Mouse (Mus musculus): ENCODE data around the gene Olfr710. TPM values are rescaled to one million over a fixed set of nuclear protein-coding genes. Genes with fewer than 3 reads are reported as not detected.

Gene Olfr710
- polyA plus RNA-seq (2012; rRNA removed; ENCODE audit: low replicate concordance): not detected in 2 replicates

DNA sequence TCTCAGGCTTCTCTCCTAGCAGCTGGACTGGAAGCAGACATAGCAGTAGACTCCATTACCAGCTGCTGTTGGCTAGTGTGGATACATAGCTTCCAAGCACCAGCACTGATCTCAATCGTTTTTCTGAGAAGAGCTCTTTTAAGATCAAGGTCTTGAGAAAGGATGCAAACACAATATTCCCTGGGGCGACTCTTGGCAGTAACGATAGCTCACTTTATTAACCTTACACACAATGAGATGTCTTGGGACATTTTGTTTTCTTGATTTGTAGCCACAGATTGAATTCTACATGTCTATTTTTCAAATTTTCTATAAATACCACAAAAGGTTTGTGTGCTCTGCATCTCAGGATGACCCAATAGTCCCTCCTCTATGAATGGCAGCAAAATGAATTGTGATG, at the start of gene Olfr710:
TSS of gene Olfr710 (minus strand) at position 101 of the 400 bp plus-strand sequence.

GRCm38 (mm10) chr7:106975353-106975752, 27.2 kb upstream of the Olfr710 start, which contains the start of gene Olfr711:
TSS of gene Olfr711 (minus strand) at chr7:106975453.

DNA sequence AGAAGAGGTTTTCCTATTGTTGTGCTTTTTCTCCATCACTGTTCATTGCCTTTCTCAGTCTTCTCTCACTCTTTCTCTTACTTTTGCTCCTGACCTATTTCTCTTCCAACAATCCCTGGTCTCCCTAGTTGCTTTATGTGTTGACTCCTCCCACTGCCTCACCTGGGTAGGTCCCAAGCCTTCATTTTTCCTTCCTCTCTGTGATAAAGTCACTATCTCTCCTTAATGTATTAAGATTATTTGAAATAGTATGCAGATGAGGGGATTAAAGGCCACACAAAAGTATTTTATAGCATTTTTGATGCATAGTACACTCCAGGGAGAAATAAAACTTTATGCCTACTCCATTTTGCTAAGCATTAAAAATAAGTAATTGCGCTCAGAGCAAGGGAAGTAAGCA, 15.7 kb upstream of the Olfr710 start, which contains the start of gene Olfr6:
TSS of gene Olfr6 (minus strand) at position 101 of the 400 bp plus-strand sequence.

GRCm38 (mm10) chr7:106932119-106932518, 16.0 kb downstream of the Olfr710 start, which contains the start of gene Olfr709-ps1:
TSS of gene Olfr709-ps1 (minus strand) at chr7:106932219.

DNA sequence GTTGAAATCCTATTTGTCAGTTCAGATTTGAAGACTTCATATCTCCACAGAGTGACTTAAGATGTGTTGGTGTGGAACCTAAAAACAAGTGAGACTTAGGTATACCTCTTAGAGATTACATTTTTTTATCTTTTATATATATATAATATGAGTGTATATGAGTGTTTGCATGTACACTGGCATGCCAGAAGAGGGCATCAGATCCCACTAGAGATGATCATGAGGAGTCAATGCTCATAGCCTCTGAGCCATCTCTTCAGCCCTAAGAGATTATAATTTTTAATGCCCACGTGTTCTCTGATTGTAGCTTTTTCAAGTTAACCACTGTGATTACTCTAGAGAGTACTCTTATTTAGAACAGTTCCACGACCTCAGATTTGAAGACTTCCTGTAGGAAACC, 40.4 kb downstream of the Olfr710 start, which contains the start of gene Olfr1532-ps1:
TSS of gene Olfr1532-ps1 (plus strand) at position 326 of the 400 bp plus-strand sequence.

DNA sequence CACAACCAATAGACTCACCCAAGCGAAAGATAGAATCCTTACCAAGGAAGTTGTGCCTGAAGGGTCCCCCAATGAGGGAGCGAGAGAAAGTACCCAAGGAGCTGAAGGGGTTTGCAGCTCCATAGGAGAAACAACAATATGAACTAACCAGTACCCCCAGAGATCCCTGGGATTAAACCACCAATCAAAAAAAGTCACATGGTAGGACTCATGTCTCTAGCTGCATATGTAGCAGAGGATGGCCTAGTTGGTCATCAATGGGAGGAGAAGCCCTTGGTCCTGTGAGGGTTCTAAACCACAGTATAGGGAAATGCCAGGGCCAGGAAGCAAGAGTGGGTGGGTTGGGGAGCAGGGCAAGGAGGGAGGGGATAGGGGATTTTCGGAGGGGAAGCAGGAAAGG, 47.0 kb downstream of the Olfr710 start, which contains the start of gene Olfr707:
TSS of gene Olfr707 (minus strand) at position 101 of the 400 bp plus-strand sequence.

Other genes starting within 250 kb of the Olfr710 start
- not detected in 2 replicates for gene Olfr695, start 231.9 kb downstream of the Olfr710 start, polyA plus RNA-seq (2012; rRNA removed; ENCODE audit: low replicate concordance)
- not detected in 2 replicates for gene Olfr697, start 205.9 kb downstream of the Olfr710 start, polyA plus RNA-seq (2012; rRNA removed; ENCODE audit: low replicate concordance)
- not detected in 2 replicates for gene Olfr698, start 192.9 kb downstream of the Olfr710 start, polyA plus RNA-seq (2012; rRNA removed; ENCODE audit: low replicate concordance)
- not detected in 2 replicates for gene Olfr699, start 155.1 kb downstream of the Olfr710 start, polyA plus RNA-seq (2012; rRNA removed; ENCODE audit: low replicate concordance)
- not detected in 2 replicates for gene Olfr700, start 139.5 kb downstream of the Olfr710 start, polyA plus RNA-seq (2012; rRNA removed; ENCODE audit: low replicate concordance)
- not detected in 2 replicates for gene Olfr701, start 134.2 kb downstream of the Olfr710 start, polyA plus RNA-seq (2012; rRNA removed; ENCODE audit: low replicate concordance)
- not detected in 2 replicates for gene Olfr702, start 114.4 kb downstream of the Olfr710 start, polyA plus RNA-seq (2012; rRNA removed; ENCODE audit: low replicate concordance)
- not detected in 2 replicates for gene Olfr703, start 105.0 kb downstream of the Olfr710 start, polyA plus RNA-seq (2012; rRNA removed; ENCODE audit: low replicate concordance)
- gene Olfr704, start 85.1 kb downstream of the Olfr710 start, polyA plus RNA-seq (2012; rRNA removed; ENCODE audit: low replicate concordance): not detected in 2 replicates
- not detected in 2 replicates for gene Olfr705, start 71.4 kb downstream of the Olfr710 start, polyA plus RNA-seq (2012; rRNA removed; ENCODE audit: low replicate concordance)
- gene Olfr706, start 60.1 kb downstream of the Olfr710 start, polyA plus RNA-seq (2012; rRNA removed; ENCODE audit: low replicate concordance): not detected in 2 replicates
- not detected in 2 replicates for gene Olfr707, start 47.1 kb downstream of the Olfr710 start, polyA plus RNA-seq (2012; rRNA removed; ENCODE audit: low replicate concordance)
- gene Olfr1532-ps1, start 40.3 kb downstream of the Olfr710 start, polyA plus RNA-seq (2012; rRNA removed; ENCODE audit: low replicate concordance): not detected in 2 replicates
- gene Olfr709-ps1, start 16.1 kb downstream of the Olfr710 start, polyA plus RNA-seq (2012; rRNA removed; ENCODE audit: low replicate concordance): not detected in 2 replicates
- gene Olfr6, start 15.6 kb upstream of the Olfr710 start, polyA plus RNA-seq (2012; rRNA removed; ENCODE audit: low replicate concordance): not detected in 2 replicates
- gene Olfr711, start 27.1 kb upstream of the Olfr710 start, polyA plus RNA-seq (2012; rRNA removed; ENCODE audit: low replicate concordance): not detected in 2 replicates
- not detected in 2 replicates for gene Olfr2, start 57.8 kb upstream of the Olfr710 start, polyA plus RNA-seq (2012; rRNA removed; ENCODE audit: low replicate concordance)
- gene Olfr713, start 82.9 kb upstream of the Olfr710 start, polyA plus RNA-seq (2012; rRNA removed; ENCODE audit: low replicate concordance): not detected in 2 replicates
- not detected in 2 replicates for gene Olfr714, start 122.7 kb upstream of the Olfr710 start, polyA plus RNA-seq (2012; rRNA removed; ENCODE audit: low replicate concordance)
- gene Olfr17, start 144.9 kb upstream of the Olfr710 start, polyA plus RNA-seq (2012; rRNA removed; ENCODE audit: low replicate concordance): not detected in 2 replicates
- not detected in 2 replicates for gene Olfr715b, start 162.1 kb upstream of the Olfr710 start, polyA plus RNA-seq (2012; rRNA removed; ENCODE audit: low replicate concordance)
- not detected in 2 replicates for gene Olfr715, start 182.8 kb upstream of the Olfr710 start, polyA plus RNA-seq (2012; rRNA removed; ENCODE audit: low replicate concordance)
- not detected in 2 replicates for gene Olfr716, start 190.0 kb upstream of the Olfr710 start, polyA plus RNA-seq (2012; rRNA removed; ENCODE audit: low replicate concordance)
- not detected in 2 replicates for gene Nlrp14, start 218.7 kb upstream of the Olfr710 start, polyA plus RNA-seq (2012; rRNA removed; ENCODE audit: low replicate concordance)

Data from mammary gland, adult 2 months (tissue).